Mouse (Mus musculus): ENCODE results near the gene Ankmy1.

Ankmy1 gene

DNA sequence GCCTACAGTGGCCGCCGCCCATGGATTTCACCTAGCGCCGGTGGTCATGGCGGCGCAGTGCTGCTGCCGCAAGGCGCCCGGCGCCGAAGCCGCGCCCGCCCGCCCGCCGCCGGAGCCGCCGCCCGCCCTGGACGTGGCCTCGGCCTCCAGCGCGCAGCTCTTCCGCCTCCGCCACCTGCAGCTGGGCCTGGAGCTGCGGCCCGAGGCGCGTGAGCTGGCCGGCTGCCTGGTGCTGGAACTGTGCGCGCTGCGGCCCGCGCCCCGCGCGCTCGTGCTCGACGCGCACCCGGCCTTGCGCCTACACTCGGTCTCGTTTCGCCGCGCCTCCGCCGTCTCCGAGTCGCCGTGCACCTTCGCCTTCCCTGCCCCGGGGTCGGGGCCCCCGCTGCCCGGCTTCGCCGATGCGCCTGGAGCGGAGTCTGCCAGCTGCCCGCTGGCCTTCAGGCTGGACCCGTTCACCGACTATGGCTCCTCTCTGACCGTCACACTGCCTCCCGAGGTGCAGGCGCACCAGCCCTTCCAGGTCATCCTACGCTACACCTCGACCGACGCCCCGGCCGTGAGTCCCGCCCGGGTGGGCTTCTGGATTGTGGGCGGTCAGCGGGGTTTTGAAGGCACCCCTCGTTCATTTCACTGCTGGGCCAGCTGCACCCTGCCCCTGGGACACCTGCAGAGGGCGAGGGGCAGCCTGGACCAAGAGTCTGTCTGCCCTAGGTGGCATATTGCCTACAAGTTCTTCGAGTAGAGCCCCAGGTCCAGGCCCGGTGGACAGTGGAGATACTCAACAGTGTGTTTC, 8.4 kb upstream of the Ankmy1 start:
- DNase-seq (ENCODE audit: low read depth) = no peak

DNA sequence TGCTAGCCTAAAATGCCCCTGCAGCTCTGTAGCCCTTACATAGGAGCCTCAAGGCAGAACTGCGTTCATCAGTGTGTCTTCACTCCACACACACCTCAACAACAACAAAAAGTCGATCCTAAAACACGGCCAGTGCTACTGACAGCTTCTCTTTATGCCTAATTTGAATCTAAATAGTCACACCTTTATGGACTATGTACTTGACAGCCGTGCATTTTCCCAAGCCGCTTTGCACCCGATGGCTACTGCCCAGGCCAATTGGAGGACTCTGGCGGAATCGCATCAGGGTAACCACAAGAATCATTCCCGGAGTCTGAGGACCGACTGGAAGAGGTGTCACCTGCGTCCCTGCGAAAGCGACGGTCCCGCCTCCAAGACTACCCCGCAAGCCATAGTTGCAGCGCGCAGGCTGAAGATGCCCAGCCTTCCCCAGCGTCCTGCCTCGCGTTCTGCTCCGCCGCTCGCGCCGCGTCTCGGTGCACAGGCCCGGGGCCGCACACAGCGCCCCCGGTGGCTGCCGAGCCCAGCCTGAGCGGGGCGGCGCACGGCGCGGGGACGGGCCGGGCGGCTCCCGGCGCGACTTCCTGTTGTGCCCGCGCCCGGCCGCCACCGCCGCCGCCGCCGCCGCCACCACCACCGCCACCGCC, 7.7 kb upstream of the Ankmy1 start, which contains the start of gene Rnpepl1:
TSS of gene Rnpepl1 (plus strand) at position 545 of the 647 bp plus-strand sequence.
- no peak for DNase-seq (ENCODE audit: low read depth)

GRCm38 (mm10) chr1:92909068-92909467, 6.4 kb upstream of the Ankmy1 start:
- no peak for DNase-seq (ENCODE audit: low read depth)

DNA sequence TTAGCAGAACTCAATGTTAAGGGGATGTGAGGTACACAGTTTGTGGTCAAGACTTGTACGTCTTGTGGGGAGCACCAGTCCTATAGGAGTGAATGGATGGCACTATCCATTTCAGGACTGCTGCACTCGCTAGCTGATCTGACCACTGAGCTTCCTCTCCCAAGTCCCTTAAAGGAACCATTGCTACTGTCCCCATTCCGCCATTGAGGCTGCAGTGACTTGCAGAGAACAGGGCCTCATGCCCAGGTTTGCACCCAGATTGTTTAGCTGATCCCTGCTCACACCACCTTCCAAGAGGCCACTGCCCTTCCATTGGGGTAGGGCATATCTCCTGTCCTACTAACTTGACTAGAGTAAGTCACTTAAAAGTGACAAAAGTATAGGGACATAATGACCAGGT, 6.0 kb upstream of the Ankmy1 start:
- DNase-seq (ENCODE audit: low read depth) = no peak

GRCm38 (mm10) chr1:92907632-92908360, 5.1 kb upstream of the Ankmy1 start:
- no peak for DNase-seq (ENCODE audit: low read depth)

DNA sequence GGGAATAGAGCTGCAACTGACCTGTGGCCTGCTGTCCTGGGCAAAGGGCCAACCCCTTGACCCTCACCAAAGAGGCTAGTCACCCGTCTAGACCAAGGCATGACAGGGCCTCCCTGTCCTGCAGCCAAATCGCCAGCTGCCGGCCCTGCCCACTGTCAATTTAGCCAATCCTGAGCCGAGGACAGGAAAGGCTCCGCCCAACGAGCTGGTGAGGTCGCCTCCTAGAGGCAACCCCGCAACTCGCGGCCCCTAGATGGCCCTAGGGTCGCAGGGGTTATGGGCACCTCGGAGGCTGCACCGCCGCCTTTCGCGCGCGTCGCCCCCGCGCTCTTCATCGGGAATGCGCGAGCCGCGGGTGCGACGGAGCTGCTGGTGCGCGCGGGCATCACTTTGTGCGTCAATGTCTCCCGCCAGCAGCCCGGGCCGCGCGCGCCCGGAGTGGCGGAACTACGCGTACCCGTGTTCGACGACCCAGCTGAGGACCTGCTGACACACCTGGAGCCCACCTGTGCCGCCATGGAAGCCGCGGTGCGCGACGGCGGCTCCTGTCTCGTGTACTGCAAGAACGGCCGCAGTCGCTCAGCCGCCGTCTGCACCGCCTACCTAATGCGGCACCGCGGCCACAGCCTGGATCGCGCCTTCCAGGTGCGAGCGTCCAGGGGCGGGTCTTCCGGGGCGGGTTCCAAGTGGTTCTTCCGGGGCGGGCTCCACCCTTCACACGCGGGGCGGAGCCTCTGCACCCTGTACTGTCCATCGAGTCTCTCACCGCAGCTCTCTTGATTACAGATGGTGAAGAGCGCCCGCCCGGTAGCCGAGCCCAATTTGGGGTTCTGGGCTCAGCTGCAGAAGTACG, 4.3 kb upstream of the Ankmy1 start, which contains the start of gene Dusp28:
TSS of gene Dusp28 (plus strand) at position 203 of the 853 bp plus-strand sequence.
- DNase-seq (ENCODE audit: low read depth) = peak; percentile 86

GRCm38 (mm10) chr1:92905703-92906310, 3.1 kb upstream of the Ankmy1 start:
- no peak for DNase-seq (ENCODE audit: low read depth)

DNA sequence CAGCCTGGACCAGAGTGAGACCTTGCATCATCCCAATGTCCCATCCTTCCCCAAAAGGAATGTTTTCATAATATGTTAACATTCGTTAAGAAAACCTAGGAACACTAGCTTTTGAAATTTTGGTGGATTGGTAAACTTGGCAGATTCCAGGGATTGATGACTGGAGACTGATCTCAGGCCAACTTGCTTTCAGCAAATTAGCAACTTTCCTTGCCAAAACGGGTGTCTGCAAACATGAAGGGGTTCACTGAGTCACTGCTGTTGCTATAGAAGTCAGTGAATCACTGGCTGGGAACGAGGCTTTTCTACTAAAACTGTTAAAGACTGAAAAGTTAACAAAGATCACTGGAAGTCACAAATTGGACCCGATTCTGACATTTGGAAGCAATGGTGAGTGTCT, 921 bp upstream of the Ankmy1 start:
- DNase-seq (ENCODE audit: low read depth) = peak; percentile 95

DNA sequence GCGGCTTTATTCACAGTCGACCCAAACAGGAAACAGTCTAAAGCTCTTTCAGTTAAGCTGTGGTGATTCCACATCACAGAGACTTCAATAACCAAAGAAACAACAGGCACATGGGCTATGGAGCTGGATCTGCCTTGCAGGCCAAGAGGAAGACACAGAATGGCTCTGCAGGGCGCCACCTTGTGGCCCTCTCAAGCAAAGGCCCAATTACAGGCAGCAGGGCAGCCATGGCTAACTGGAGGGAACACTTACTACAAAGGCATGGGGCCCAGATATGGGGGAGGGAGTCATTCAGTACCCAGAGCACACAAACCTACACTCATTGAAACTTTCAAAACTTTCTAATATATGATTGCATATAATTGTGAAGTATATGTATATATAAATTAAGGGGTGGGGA, 7.6 kb downstream of the Ankmy1 start:
- peak; percentile 44 for DNase-seq (ENCODE audit: low read depth)

- DNase-seq (ENCODE audit: low read depth) = no peak
Observed at GRCm38 (mm10) chr1:92893896-92894295, 8.8 kb downstream of the Ankmy1 start.

DNA sequence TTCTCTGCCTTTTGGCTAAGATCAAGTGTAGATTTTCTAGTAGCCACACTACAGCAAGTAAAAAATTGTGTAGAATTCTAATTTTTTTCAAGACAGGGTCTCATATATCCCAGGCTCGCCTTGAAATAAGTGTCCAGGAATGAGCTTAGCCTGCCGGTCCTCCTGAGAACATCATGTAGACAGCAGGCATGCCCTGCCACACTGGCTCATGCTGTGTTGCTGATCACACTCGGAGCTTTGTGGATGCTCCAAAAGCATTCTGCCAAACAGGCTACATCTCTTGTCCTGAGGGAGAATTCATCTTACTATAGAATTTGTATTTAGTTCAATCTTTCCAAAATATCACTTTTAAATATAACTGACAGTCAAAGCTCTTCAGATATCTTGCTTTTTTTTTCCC, 9.9 kb downstream of the Ankmy1 start:
- no peak for DNase-seq (ENCODE audit: low read depth)

DNA sequence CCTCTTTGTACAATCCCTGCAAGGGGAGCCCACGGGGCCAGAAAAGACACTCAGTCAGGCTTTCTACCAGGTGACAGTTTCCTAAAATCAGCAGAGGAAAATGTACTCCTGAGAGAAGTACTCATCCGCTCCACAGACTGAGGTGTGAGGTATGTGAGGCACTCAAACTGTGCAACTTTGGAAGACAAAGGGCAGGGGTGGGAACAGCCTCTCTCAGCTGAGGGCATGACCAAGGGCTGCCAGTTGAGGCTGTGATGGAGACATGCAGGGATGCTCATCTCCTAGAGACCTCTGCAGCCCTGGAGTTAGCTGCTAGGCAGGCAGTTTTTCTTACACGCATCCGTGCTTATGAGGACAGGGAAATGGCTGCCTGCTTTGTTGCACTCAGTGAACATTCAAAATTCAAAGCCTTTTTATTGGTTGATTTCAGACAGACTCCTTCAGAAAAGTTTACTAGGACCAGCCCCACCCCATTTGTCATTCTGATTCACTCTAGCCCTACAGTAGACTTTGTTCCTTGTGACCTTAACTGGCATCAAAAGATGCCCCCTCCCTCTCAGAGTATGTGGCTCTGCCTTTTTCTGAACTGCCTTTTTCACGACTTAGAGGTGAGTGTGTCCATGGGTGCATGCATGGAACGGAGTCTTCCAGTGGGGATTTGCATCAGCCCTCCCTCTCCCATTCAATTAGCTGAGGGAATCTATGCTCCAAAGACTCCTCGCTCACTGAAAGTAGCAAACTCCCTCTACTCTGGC, 13.6 kb downstream of the Ankmy1 start:
- no peak for DNase-seq (ENCODE audit: low read depth)

DNA sequence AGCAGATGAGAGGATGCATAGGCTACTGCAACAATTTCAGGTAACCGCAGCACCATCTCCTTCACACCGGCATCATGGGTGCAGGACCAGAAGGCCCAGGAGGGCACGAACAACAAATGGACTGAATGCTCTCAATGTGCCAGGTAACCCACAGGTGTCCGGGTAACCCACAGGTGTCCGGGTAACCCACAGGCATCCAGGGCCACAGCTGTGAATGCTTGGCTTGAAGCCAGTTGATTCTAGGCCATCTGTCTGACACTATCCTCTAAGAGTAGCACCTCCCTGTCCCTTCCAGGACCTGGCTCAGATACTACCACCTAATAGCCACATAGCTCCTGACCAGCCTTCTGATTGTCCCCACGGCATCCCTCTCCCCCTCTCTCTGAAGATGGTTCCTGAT, 20.7 kb downstream of the Ankmy1 start:
- DNase-seq (ENCODE audit: low read depth) = no peak

DNA sequence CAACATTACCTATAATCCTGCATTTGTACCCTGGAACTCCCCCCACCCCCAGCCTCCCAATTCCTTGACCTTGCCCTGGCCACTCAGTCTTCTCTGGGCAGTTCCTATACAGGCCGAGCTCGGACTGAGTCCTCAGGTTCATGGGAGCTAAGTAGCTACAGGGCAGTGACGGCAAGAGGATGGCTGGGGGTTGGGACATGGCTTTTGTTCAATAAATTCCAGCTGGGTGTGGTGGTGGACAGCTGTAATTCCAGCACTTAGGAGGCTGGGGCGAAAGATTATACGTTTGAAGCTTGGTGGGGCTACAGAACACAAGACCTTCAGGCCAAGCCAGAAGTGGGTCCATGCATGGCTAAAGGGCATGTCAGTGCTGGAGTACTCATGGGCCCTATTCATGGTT, 22.6 kb downstream of the Ankmy1 start:
- DNase-seq (ENCODE audit: low read depth) = no peak

DNA sequence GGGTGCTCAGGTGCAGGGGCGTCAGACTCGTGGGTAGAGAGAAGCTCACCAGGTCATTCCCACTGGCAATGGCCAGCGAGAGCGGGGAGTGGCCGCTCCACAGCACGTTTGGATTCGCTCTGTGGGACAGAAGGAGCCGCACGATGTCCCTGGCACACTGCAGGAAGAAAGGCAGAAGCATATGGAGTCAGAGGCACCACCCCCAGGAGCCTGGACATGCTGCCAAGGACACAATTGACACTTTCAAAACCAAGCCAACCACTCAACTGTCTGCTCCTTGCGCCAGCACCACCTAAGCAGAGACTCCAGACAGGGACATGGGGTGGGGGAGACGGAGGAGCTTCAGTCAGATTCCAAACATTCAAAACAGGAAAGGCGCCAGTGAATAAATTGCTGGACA, 23.4 kb downstream of the Ankmy1 start:
- DNase-seq (ENCODE audit: low read depth) = no peak

DNA sequence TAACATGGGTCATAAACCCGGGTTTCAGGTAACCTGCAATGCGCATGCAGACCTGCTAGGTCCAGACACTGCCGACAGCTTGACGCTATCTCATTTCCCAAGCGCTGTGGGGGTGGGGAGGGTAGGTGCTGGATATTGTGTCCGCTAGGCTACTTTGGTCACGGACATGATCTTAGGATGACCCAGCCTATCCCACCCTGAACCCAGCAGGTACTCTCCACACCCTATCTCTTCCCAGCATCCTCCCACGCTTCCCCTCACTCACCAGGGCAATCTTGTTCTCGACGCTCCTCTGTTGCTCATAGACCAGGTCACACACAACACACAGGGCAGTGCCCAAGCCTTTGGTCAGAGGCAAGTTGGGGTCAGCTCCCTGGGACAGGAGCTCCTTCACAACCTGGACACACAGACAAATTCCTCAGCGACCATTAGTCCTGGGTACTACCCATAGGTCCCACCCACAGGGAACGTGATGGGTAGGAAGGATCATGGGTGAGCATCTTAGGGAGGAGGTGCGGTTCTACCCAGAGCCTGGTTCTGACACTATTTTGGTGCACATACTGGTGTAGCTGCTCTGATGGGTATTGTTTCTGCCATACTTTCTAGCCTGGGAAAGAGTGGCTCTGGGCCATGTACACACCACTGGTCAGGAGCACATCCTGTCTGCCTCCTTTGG, 24.5 kb downstream of the Ankmy1 start:
- no peak for DNase-seq (ENCODE audit: low read depth)

- DNase-seq (ENCODE audit: low read depth) = no peak
Observed at GRCm38 (mm10) chr1:92877431-92877978, 25.2 kb downstream of the Ankmy1 start.

DNA sequence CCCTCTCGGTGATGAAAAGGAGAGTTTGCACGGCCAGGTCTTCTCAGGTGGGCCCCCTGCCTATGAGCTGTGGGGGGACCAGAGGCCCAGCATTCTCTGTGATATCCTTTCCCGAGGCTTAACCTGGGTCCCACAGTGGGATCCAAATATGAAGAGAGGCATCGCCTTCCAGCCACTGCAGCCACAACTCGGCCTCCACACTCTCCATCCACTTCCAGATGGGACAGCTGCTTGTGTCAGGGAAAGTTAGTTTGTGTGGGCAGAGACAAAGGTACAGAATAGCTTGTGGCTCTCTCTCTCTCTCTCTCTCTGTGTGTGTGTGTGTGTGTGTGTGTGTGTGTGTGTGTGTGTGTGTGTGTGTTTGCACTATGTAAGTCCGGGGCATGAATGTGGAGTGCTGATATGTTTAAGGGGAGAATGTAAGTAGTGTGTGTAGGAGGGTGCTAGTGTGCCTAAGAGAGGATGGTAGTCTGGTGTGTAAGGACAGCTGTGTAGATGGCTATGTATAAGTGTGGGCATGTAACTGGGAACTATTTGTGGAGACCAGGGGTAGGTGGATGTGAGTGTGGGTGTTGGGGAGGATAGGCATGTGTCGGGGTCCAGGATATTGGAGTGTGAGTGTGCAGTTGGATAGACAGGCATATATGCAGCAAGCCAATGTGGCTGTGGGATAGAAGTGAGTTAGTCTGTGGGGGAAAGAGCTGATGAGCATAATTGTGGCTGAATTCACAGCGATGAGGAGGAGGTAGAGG, 27.2 kb downstream of the Ankmy1 start:
- DNase-seq (ENCODE audit: low read depth) = no peak

- no peak for DNase-seq (ENCODE audit: low read depth)
Observed at GRCm38 (mm10) chr1:92874011-92874410, 28.7 kb downstream of the Ankmy1 start.
